Mouse (Mus musculus): ENCODE measurements at regions not wholly inside any gene's neighbourhood (a gene's known extent, or its start where the extent isn't known, plus 50 kb on each side); places are given as distances from the start of the nearest gene placed in this dataset.

DNA sequence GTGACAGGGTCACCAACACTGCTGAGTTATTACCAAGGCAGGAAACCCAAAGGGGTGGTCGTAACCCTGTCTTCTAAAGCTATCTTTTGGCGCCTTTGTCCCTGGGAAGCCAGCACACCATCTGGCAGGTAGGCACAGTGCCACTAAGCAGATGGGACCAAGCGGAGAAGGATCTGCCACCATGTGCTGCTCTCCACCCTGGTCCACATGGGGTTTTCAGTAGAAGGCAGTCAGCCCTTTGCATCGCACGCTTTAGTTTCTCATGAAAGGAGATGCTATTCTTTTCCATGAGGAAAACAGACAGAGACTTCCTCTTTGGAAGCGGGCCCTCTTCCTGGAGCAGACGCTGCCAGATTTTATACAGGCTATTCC, 358.3 kb upstream of the Mmadhc start:
- DNase-seq, result no peak
- Histone ChIP-seq H3K4me3 (replicated peaks; ENCODE audit: extremely low read depth, low read depth, low read length) (no peak overlapping the region), H3K4me1 (ENCODE audit: control insufficient read depth, insufficient read depth, low read length) (no peaks in the 10 kb centered on the region)
- TF ChIP-seq CTCF (IDR thresholded peaks at IDR 0.05; ENCODE audit: insufficient read depth, low read length), result no peak
- no peak for TF ChIP-seq POLR2A (IDR thresholded peaks at IDR 0.05; ENCODE audit: borderline replicate concordance, extremely low read depth, low read depth, low read length)
- WGBS, result 55% methylated on average over 7 of the region's 7 CpGs

GRCm38 (mm10) chr2:50654221-50654952, 357.8 kb upstream of the Mmadhc start:
- Histone ChIP-seq H3K4me1 (ENCODE audit: control insufficient read depth, insufficient read depth, low read length) (no peaks in the 10 kb centered on the region), H3K4me3 (replicated peaks; ENCODE audit: extremely low read depth, low read depth, low read length) (no peak overlapping the region)
- DNase-seq, result no peak
- 83% methylated on average over 8 of the region's 8 CpGs for WGBS
- no peak for TF ChIP-seq CTCF (IDR thresholded peaks at IDR 0.05; ENCODE audit: insufficient read depth, low read length)
- no peak for TF ChIP-seq POLR2A (IDR thresholded peaks at IDR 0.05; ENCODE audit: borderline replicate concordance, extremely low read depth, low read depth, low read length)

DNA sequence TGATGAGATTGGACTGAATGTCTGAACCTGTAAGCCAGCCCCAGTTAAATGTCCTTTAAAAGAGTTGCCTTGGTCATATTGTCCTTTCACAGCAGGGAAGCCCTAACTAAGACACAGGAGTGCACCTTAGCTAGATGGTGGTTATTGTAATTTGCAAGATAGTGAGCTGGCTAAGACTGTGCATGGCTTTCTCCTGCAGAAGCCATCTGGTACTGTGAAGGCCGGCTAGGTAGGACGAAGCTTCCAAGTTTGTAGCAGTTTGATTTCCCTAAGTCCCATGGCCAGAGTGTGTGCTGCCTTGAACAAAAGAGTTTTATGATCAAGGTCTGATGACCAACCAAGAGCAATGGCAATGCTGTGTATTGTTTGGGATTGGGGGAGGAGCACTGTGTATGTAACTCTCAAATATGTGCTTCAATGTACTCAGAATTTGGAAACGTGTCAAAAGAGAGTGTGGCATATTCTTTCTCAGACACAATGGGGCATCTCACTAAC, 356.6 kb upstream of the Mmadhc start:
- H3K4me1 ChIP-seq (ENCODE audit: control insufficient read depth, insufficient read depth, low read length), result no peaks in the 10 kb centered on the region
- WGBS, result 89% methylated on average over 3 of the region's 3 CpGs
- TF ChIP-seq CTCF (IDR thresholded peaks at IDR 0.05; ENCODE audit: insufficient read depth, low read length) (no peak), POLR2A (IDR thresholded peaks at IDR 0.05; ENCODE audit: borderline replicate concordance, extremely low read depth, low read depth, low read length) (no peak)
- H3K4me3 ChIP-seq (replicated peaks; ENCODE audit: extremely low read depth, low read depth, low read length), result no peak overlapping the region
- DNase-seq, result no peak

GRCm38 (mm10) chr2:50649656-50650055, 353.1 kb upstream of the Mmadhc start:
- no peak for DNase-seq
- WGBS, result 68% methylated on average over 3 of the region's 3 CpGs
- no peak overlapping the region for H3K4me3 ChIP-seq (replicated peaks; ENCODE audit: extremely low read depth, low read depth, low read length)
- no peak for TF ChIP-seq POLR2A (IDR thresholded peaks at IDR 0.05; ENCODE audit: borderline replicate concordance, extremely low read depth, low read depth, low read length)
- H3K4me1 ChIP-seq (ENCODE audit: control insufficient read depth, insufficient read depth, low read length), result no peaks in the 10 kb centered on the region

- 83% methylated on average over 5 of the region's 5 CpGs for WGBS
- DNase-seq, result no peak
- no peak for TF ChIP-seq POLR2A (IDR thresholded peaks at IDR 0.05; ENCODE audit: borderline replicate concordance, extremely low read depth, low read depth, low read length)
- TF ChIP-seq CTCF (IDR thresholded peaks at IDR 0.05; ENCODE audit: insufficient read depth, low read length), result no peak
- H3K4me1 ChIP-seq (ENCODE audit: control insufficient read depth, insufficient read depth, low read length), result no peaks in the 10 kb centered on the region
- H3K4me3 ChIP-seq (replicated peaks; ENCODE audit: extremely low read depth, low read depth, low read length), result no peak overlapping the region
These were observed 346.6 kb upstream of the Mmadhc start for GRCm38 (mm10) chr2:50643219-50643618.

DNA sequence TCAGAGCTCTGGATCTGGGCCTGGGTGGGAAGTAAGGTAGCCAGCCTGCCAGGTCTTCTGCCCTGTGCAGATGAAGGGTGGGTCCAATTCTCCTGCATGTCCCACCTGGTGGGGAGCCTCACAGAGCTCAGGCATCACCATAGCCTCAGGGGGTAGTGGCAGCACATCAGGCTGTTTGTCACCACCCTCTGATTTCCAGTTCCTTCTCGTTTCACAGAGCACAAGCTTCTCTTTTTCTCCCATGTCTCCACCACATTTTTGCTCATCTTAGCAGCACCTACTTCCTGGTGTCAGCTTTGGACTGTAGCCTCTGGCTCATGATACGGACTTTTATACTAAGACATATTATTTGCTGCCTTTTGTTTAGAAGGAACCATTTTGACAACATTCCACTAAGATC, 345.6 kb upstream of the Mmadhc start:
- Histone ChIP-seq H3K4me3 (replicated peaks; ENCODE audit: extremely low read depth, low read depth, low read length) (no peak overlapping the region), H3K4me1 (ENCODE audit: control insufficient read depth, insufficient read depth, low read length) (no peaks in the 10 kb centered on the region)
- WGBS, result 65% methylated on average over 2 of the region's 2 CpGs
- no peak for DNase-seq
- no peak for TF ChIP-seq CTCF (IDR thresholded peaks at IDR 0.05; ENCODE audit: insufficient read depth, low read length)

DNA sequence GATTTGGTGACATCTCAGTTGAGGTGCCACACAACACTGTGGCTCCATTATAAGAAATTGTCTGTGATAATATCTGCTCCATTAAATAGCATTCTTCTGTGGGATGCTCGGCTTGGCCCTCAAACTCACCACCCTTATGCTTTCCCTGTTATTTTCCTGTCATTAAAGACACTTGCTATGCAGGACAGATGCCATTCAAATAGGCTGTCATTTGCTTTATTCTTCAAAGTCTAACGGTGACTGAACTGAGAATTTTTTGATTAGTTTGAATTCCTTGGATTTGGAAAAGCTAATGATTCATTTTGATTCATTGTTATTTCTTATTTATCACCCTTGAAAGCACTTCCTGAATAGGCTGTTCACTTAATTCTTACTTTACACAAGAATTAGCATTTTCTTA, 339.3 kb upstream of the Mmadhc start:
- WGBS, result 73% methylated on average over 2 of the region's 2 CpGs
- TF ChIP-seq POLR2A (IDR thresholded peaks at IDR 0.05; ENCODE audit: borderline replicate concordance, extremely low read depth, low read depth, low read length), result no peak
- no peak for TF ChIP-seq CTCF (IDR thresholded peaks at IDR 0.05; ENCODE audit: insufficient read depth, low read length)
- no peak overlapping the region for H3K4me3 ChIP-seq (replicated peaks; ENCODE audit: extremely low read depth, low read depth, low read length)
- no peak for DNase-seq
- H3K4me1 ChIP-seq (ENCODE audit: control insufficient read depth, insufficient read depth, low read length), result no peaks in the 10 kb centered on the region

- H3K4me1 ChIP-seq (ENCODE audit: control insufficient read depth, insufficient read depth, low read length), result no peaks in the 10 kb centered on the region
- no peak overlapping the region for H3K4me3 ChIP-seq (replicated peaks; ENCODE audit: extremely low read depth, low read depth, low read length)
- TF ChIP-seq CTCF (IDR thresholded peaks at IDR 0.05; ENCODE audit: insufficient read depth, low read length), result no peak
- TF ChIP-seq POLR2A (IDR thresholded peaks at IDR 0.05; ENCODE audit: borderline replicate concordance, extremely low read depth, low read depth, low read length), result no peak
- no peak for DNase-seq
These were observed 335.2 kb upstream of the Mmadhc start for GRCm38 (mm10) chr2:50631786-50632185.

- no peak for DNase-seq
- TF ChIP-seq POLR2A (IDR thresholded peaks at IDR 0.05; ENCODE audit: borderline replicate concordance, extremely low read depth, low read depth, low read length) (no peak), CTCF (IDR thresholded peaks at IDR 0.05; ENCODE audit: insufficient read depth, low read length) (no peak)
- Histone ChIP-seq H3K4me3 (replicated peaks; ENCODE audit: extremely low read depth, low read depth, low read length) (no peak overlapping the region), H3K4me1 (ENCODE audit: control insufficient read depth, insufficient read depth, low read length) (peaks cover 2% of the 10 kb centered on the region; the same call in 1 of the 2 replicates)
- WGBS, result 65% methylated on average over 2 of the region's 2 CpGs
These were observed 330.9 kb upstream of the Mmadhc start for GRCm38 (mm10) chr2:50627501-50627900.

- H3K4me1 ChIP-seq (ENCODE audit: control insufficient read depth, insufficient read depth, low read length), result peaks cover 2% of the 10 kb centered on the region; the same call in 1 of the 2 replicates
- WGBS, result 30% methylated on average over 5 of the region's 5 CpGs
- no peak for DNase-seq
- no peak for TF ChIP-seq POLR2A (IDR thresholded peaks at IDR 0.05; ENCODE audit: borderline replicate concordance, extremely low read depth, low read depth, low read length)
- no peak for TF ChIP-seq CTCF (IDR thresholded peaks at IDR 0.05; ENCODE audit: insufficient read depth, low read length)
- H3K4me3 ChIP-seq (replicated peaks; ENCODE audit: extremely low read depth, low read depth, low read length), result no peak overlapping the region
These were observed 328.7 kb upstream of the Mmadhc start for GRCm38 (mm10) chr2:50625233-50625749.

Data from lung, adult 2 months (tissue).